Mouse (Mus musculus) right cerebral cortex, adult 2 months (tissue): ENCODE data around the gene Zfp512b.

ENCODE experiments used
- DNase-seq, 2 experiments: peaks; one replicate each; pipeline ENCODE4 v3.0.0; 2021 to 2022; ENCODE audit warnings: low spot score in 2 of 2

The Zfp512b gene

DNA sequence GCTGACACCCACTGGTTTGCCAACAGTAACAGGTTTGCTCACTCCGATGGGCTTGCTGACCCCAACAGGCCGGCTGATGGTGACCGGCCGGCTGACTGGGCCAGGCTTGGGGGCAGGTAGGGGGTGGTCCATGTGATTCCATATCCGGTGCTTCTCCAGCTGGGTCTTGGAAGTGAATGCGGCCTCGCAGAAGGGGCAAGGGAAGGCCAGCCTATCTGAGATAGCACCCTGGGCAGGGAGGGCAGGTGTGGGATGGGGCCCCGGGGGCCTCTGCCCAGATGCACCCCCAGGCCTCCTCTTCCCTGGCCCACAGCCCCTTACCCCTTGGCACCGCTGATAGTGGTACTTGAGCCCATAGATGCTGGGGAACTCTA, 2.9 kb downstream of the Zfp512b start:
- no peak for DNase-seq

DNA sequence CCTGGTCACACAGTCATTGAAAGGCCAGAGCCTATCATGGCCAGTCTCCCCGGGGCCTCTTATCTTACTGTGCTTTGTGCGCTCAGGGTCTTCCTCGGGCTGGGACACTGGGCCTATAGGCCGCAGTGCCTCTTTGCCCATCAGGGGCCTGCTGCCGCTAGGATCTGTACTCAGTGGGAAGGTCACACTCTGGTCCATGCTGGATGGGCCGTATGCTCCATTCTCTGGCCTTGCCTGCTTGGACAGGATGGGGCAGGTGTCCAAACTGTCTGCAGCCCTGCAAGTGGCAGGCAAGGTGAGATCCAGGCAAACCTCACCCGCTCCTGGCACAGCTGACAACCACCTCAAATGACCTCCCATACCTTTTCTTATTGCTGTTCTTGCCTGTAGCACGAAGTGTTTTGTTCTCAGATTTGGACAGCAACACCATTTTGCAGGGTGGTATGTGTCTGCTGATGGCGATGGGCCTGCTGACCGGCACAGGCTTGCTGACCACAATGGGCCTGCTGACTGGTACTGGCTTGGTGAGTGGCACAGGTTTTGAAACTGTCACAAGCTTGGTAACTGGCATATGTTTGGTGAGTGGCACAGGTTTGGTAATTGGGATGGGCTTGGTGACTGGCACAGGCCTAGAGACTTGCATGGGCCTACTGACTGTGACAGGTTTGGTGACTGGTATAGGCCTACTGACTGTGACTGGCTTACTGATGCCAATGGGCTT, 3.4 kb downstream of the Zfp512b start:
- no peak for DNase-seq

DNA sequence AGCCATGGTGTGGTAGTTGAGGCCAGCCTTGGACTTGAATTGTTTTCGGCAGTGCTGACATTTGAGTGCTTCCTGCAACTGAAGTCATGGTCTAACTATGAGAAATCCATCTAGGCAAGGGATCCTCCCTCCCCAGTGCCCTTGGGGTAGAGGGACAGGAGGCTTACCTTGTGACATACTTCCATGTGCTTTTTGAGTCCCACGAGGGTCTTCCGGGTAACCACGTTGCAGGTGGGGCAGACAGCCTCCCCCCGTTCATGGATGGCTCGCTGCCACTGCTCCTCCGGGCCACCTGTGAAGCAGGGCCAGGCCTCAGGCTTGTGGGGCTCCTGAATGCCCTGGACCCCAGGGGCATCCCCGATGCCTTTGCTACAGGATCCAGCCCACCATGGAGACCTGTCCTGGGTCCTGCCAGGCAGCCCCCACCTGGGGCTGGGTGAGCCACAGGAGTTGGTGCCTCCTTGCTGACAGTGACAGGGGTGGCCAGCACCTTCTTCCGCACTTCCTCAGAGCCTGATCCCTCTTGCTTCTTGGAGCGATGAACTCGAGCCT, 4.3 kb downstream of the Zfp512b start:
- DNase-seq: no peak

- DNase-seq: no peak
Measured at GRCm38 (mm10) chr2:181587796-181588195, 4.8 kb downstream of the Zfp512b start.

DNA sequence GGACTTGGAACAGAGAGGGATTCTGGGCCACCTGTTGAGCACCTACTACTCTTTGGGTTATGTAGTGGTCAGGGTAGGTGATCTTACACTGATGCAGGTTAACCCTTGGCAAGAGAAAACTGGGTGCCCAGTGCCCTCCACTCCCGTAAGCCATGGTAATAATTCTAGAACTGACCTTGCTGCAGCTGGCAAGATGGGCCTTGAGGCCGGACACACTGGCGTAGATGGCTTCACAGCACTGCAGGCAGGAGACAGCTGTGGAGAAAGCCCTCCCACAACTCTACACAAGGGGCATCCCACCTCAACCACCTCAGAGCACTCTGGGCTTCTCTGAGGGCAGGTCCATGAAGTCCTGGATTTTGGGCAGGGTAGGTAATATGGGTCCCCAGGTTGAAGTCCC, 6.5 kb downstream of the Zfp512b start:
- DNase-seq: no peak

DNA sequence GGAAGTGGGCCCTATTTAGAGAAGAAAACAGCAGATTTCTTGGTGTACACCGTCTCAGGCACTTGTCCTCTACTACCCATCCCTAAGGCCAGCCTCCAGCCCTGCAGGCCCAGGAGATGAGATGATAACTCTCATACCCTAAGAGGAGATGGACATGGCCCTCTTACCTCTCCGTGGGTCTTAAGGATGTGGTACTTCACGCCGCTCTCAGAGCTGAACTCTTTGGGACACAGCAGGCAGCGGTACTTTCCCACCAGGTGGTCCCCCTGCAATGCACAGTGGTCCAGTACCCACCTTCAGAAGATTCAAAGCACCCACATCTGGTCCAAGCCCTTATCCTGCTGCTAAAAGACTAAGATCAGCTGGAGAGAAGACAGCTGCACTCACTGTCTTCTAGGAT, 7.1 kb downstream of the Zfp512b start:
- DNase-seq: no peak

GRCm38 (mm10) chr2:181584411-181584942, 8.1 kb downstream of the Zfp512b start, which contains the start of gene Uckl1:
Uckl1 (minus strand) TSS chr2:181584892.
- DNase-seq: no peak

DNA sequence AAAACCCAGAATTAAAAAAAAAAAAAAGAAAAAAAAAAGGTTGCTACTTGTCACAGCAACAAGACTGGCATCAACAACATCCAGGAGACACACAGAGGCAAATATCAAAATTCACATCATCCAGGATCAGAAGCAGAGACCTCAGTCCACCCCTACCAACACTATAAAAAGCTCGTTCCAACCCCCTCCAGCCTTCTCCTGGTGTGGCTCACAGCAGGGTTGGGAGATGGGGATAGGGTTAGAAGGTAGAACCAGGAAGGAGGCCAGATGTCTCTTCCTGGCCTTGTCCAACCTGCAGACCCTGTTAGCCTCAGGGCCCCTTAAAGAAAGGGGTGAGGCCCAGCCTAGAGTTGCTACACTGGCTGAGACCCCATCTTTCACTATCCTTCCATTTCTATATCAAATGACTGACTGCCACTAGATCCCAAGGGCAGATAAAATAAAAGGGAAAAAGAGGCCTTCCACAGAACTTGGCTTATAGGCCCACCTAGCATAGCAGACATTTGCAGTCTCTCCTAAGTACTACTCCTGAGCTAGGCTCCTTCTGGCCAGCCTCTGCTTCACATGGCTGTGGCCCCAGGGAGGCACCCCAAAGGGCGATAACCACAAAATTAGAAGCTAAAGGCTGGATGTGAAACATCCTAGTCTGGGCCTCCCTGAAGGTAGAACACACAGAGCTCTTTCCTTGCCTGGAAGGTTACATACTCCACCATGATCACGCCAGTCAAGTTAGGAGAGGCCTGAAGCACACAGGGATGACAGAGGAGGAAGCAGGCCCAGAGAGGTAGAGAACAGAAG, 8.9 kb downstream of the Zfp512b start:
- DNase-seq: no peak

DNA sequence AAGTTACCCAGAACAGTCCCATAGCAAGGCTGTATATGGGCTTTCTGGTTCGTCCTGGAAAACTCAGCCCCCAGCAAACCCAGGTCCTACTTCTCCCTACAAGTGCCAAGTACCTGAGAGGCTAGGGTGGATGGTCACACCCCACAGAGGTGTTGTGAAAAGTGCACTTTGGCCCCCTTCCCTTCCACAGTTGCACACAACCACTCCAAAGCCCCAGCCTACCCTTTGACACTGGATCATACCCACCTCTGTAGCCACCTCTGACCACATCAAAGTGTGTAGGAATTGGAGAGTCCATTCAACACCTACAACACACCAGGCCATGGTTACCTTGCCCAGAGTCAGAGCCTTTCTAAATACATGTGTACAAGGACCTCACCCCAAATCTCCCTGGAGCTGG, 9.7 kb downstream of the Zfp512b start:
- no peak for DNase-seq

DNA sequence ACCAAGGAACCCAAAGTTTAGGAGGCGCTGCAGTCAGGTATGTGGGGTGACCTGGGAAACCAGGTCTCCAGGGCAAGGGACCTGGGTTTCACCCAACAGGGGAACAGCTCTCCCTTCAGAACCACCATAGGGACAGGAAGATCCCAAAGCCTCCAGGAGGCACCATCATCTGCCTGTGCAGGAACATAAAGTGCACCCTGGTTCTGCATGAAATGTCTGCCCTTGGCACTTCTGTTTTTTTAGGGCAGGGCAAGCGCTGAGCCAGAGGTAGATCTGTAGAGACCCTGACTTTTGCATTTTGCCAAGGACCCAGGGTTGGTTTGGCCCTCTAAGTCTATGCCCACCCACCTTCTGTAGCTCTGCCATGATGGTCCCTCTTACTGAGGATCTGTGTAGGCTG, 10.2 kb downstream of the Zfp512b start:
- no peak for DNase-seq

- DNase-seq: peak; percentile 86 to 88
Measured at GRCm38 (mm10) chr2:181581402-181582120, 11.0 kb downstream of the Zfp512b start.

- DNase-seq: peak; percentile 77 to 81
Measured at GRCm38 (mm10) chr2:181581016-181581401, 11.6 kb downstream of the Zfp512b start.

GRCm38 (mm10) chr2:181580131-181580772, 12.4 kb downstream of the Zfp512b start:
- no peak for DNase-seq

GRCm38 (mm10) chr2:181579681-181580080, 12.9 kb downstream of the Zfp512b start:
- no peak for DNase-seq

DNA sequence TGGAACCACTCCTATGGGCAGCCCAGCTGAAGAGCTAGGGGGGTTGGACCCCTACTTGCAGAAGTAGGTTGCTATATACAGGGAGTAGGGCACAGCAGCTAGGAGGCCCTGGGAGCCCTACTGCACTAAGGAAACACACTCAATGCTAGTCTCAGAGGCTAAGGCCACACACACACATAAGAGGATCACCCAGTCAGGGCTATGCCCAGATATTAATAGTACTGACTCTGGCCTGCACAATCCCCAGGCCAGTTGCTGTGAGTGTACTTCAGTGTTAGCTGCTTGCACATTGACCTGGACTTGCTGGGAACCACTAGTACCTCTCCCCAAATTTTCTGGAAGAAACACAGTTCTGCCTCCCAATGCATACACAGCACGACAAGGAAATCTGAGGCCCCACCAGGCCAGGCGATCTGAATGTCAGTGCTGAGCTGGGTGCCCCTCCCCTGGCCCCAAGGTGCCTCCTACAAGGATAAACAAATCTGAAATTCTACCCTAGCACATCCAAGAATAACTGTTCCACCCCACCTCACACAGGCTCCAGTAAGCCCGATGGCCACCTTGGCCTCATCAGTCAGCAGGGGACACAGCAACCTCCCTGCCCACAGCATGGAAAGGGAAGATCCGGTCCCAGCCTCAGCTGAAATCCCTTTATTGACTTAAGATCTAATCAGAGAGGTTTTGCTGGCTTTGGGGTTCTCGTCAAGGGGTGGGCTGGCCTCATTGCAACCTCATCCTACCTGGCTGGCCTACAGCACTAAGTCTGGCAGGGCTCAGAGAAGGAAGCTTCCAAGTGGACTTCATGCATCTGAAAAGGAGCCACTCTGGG, 13.6 kb downstream of the Zfp512b start:
- no peak for DNase-seq

GRCm38 (mm10) chr2:181577981-181578581, 14.5 kb downstream of the Zfp512b start:
- no peak for DNase-seq

DNA sequence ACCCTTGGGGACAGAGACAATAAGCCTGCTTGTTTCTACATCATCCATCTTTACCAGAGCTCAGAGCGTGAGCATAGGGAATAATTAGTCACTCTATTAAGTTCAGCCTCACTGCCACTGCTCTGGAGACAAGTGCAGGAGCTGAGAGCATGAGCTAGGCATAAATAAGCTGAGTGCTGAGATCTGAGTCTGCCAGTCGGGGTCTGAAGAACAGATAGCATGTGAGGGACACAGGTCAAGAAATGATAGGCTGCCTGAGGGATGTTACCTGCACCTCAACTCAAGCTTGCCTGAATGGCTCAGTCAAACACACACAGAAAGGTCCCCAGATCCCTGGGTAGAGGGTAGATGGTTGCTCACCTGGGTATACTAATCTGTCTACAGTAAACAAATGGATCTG, 15.5 kb downstream of the Zfp512b start:
- no peak for DNase-seq

- DNase-seq: no peak
Measured at GRCm38 (mm10) chr2:181576613-181577012, 16.0 kb downstream of the Zfp512b start.

GRCm38 (mm10) chr2:181574921-181575545, 17.6 kb downstream of the Zfp512b start:
- DNase-seq: no peak

GRCm38 (mm10) chr2:181573961-181574360, 18.6 kb downstream of the Zfp512b start:
- no peak for DNase-seq
